8 mouse cellular contexts compared by ENCODE assay signal in genomic region chr2:170877515-170877914, GRCm38 (mm10).
DNase-seq lines count a peak whose midpoint lies in the region; ATAC-seq and TF ChIP-seq lines count a peak whose summit lies in the region.

No protein-coding gene starts in this region.

- peak; percentile 13 for DNase-seq in A20 (ENCODE audit: low read depth, low spot score)
- DNase-seq in brain, adult 2 months (ENCODE audit: low read depth, low spot score): peak; percentile 87
- DNase-seq in heart, embryonic 10.5 days (ENCODE audit: low spot score): peak; percentile 89
- DNase-seq in kidney, postnatal 0 days (ENCODE audit: low spot score): peak; percentile 93
- peak; percentile 60 for DNase-seq in liver, embryonic 11.5 days (ENCODE audit: low spot score)
- peak; percentile 63 for DNase-seq in testis, postnatal 14 days (ENCODE audit: low spot score)

- H3K9ac ChIP-seq in embryonic facial prominence, embryonic 15.5 days: no peak overlapping the region
- H3K9ac ChIP-seq in kidney, postnatal 0 days (ENCODE audit: low read depth, low read length): no peak overlapping the region
- no peak overlapping the region for H3K9ac ChIP-seq in liver, embryonic 11.5 days (ENCODE audit: low read depth, low read length)
- no peak overlapping the region for H3K9ac ChIP-seq in neural tube, embryonic 13.5 days

- H3K4me2 ChIP-seq in embryonic facial prominence, embryonic 15.5 days (replicated peaks): no peak overlapping the region
- no peak overlapping the region for H3K4me2 ChIP-seq in kidney, postnatal 0 days (ENCODE audit: low read length)
- H3K4me2 ChIP-seq in liver, embryonic 11.5 days: no peak overlapping the region
- no peak overlapping the region for H3K4me2 ChIP-seq in neural tube, embryonic 13.5 days

- H3K36me3 ChIP-seq in embryonic facial prominence, embryonic 15.5 days: no peaks in the 10 kb centered on the region
- H3K36me3 ChIP-seq in heart, embryonic 10.5 days: no peaks in the 10 kb centered on the region
- H3K36me3 ChIP-seq in kidney, postnatal 0 days (ENCODE audit: insufficient read depth, low read length): no peaks in the 10 kb centered on the region
- H3K36me3 ChIP-seq in liver, embryonic 11.5 days (ENCODE audit: control insufficient read depth, insufficient read depth, low read length): no peaks in the 10 kb centered on the region
- H3K36me3 ChIP-seq in neural tube, embryonic 13.5 days: peaks cover 5% of the 10 kb centered on the region; the same call in 1 of the 2 replicates

- no peak overlapping the region for H3K4me3 ChIP-seq in embryonic facial prominence, embryonic 15.5 days (replicated peaks)
- H3K4me3 ChIP-seq in heart, embryonic 10.5 days: no peak overlapping the region
- H3K4me3 ChIP-seq in kidney, postnatal 0 days (replicated peaks; ENCODE audit: low read depth, low read length): no peak overlapping the region
- H3K4me3 ChIP-seq in liver, embryonic 11.5 days (ENCODE audit: low read depth, low read length): no peak overlapping the region
- H3K4me3 ChIP-seq in neural tube, embryonic 13.5 days: no peak overlapping the region

- 2% methylated on average over 4 of the region's 4 CpGs for WGBS in embryonic facial prominence, embryonic 15.5 days
- WGBS in heart, embryonic 10.5 days: 2% methylated on average over 4 of the region's 4 CpGs
- 0% methylated on average over 4 of the region's 4 CpGs for WGBS in kidney, postnatal 0 days
- 2% methylated on average over 4 of the region's 4 CpGs for WGBS in liver, embryonic 11.5 days
- WGBS in neural tube, embryonic 13.5 days: under 1% methylated on average over 4 of the region's 4 CpGs

- H3K9me3 ChIP-seq in embryonic facial prominence, embryonic 15.5 days (replicated peaks): no peaks in the 10 kb centered on the region
- no peaks in the 10 kb centered on the region for H3K9me3 ChIP-seq in heart, embryonic 10.5 days
- no peaks in the 10 kb centered on the region for H3K9me3 ChIP-seq in kidney, postnatal 0 days (replicated peaks; ENCODE audit: low read length)
- no peaks in the 10 kb centered on the region for H3K9me3 ChIP-seq in liver, embryonic 11.5 days (ENCODE audit: control insufficient read depth, low read length)
- H3K9me3 ChIP-seq in neural tube, embryonic 13.5 days: no peaks in the 10 kb centered on the region

- peak; percentile 94 for TF ChIP-seq CTCF in kidney, postnatal 0 days (IDR thresholded peaks at IDR 0.05; ENCODE audit: low read depth)

- ATAC-seq in embryonic facial prominence, embryonic 15.5 days (ENCODE audit: insufficient number of reproducible peaks, low FRiP score, low TSS enrichment, low read depth): 0 out of 2 replicates have a peak, but pooled peaks have one; percentile 37
- ATAC-seq in kidney, postnatal 0 days (replicated peaks; ENCODE audit: low FRiP score, low read depth): peak; percentile 75
- no peak for ATAC-seq in liver, embryonic 11.5 days (replicated peaks; ENCODE audit: low FRiP score)
- ATAC-seq in neural tube, embryonic 13.5 days (ENCODE audit: low read depth): peak; percentile 62

- H3K27ac ChIP-seq in embryonic facial prominence, embryonic 15.5 days (replicated peaks): no peak overlapping the region
- H3K27ac ChIP-seq in heart, embryonic 10.5 days: no peak overlapping the region
- H3K27ac ChIP-seq in kidney, postnatal 0 days: no peak overlapping the region
- no peak overlapping the region for H3K27ac ChIP-seq in liver, embryonic 11.5 days (ENCODE audit: low read depth, low read length)
- no peak overlapping the region for H3K27ac ChIP-seq in neural tube, embryonic 13.5 days (replicated peaks)

- 0 out of 2 replicates have a peak, but pooled peaks cover 6% of the 10 kb centered on the region for H3K27me3 ChIP-seq in embryonic facial prominence, embryonic 15.5 days
- peaks cover 20% of the 10 kb centered on the region for H3K27me3 ChIP-seq in heart, embryonic 10.5 days (ENCODE audit: insufficient read depth, poor library complexity, severe bottlenecking)
- H3K27me3 ChIP-seq in kidney, postnatal 0 days (ENCODE audit: insufficient read depth, low read length): peaks cover 7% of the 10 kb centered on the region; the same call in 1 of the 2 replicates
- peaks cover 2% of the 10 kb centered on the region; the same call in 1 of the 2 replicates for H3K27me3 ChIP-seq in liver, embryonic 11.5 days (replicated peaks; ENCODE audit: control insufficient read depth, insufficient read depth, low read length)
- H3K27me3 ChIP-seq in neural tube, embryonic 13.5 days: no peaks in the 10 kb centered on the region

- H3K4me1 ChIP-seq in embryonic facial prominence, embryonic 15.5 days: no peaks in the 10 kb centered on the region; the same call in 1 of the 2 replicates
- no peaks in the 10 kb centered on the region for H3K4me1 ChIP-seq in heart, embryonic 10.5 days
- H3K4me1 ChIP-seq in kidney, postnatal 0 days (replicated peaks; ENCODE audit: insufficient read depth, low read length): no peaks in the 10 kb centered on the region
- no peaks in the 10 kb centered on the region for H3K4me1 ChIP-seq in liver, embryonic 11.5 days (replicated peaks; ENCODE audit: control insufficient read depth, insufficient read depth, low read length)
- peaks cover 21% of the 10 kb centered on the region for H3K4me1 ChIP-seq in neural tube, embryonic 13.5 days (replicated peaks)

Comparison
In these comparisons a context has a peak if more than half of its experiments do, and no peak if none do; other contexts are left out.
1. DNase-seq: peak in every context shown above with its lines; median percentile 93 in kidney, postnatal 0 days; 89 in heart, embryonic 10.5 days; 87 in brain, adult 2 months; 63 in testis, postnatal 14 days; 60 in liver, embryonic 11.5 days; 13 in A20.